Mouse (Mus musculus) frontal cortex, postnatal 36 days (tissue): ENCODE measurements at regions not wholly inside any gene's neighbourhood (a gene's known extent, or its start where the extent isn't known, plus 50 kb on each side); places are given as distances from the start of the nearest gene placed in this dataset.

Experiments used
- DNase-seq, 2 experiments: peaks; one replicate each; pipeline ENCODE4 v3.0.0; 2022; ENCODE audit warnings: low spot score in 2 of 2

DNA sequence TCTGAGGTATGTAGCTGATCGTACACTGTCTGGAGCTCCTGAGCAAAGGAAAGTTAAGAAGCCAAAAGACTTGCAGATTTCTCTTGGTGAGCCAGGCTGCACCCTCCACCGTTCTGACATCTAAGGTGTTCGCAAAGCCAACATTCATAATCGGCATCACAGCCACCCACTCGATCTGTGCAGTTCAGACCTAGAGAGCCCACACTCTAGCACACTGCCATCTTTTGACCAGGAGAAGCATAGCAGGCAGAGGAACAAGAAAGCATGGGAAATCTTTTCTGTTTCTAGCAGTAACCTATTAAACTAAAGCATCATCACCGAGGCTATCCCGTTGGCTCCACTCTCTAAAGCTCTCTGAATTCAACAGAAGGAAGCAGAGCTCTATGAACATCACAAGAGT lies 59.2 kb downstream of the Areg start:
- DNase-seq, result peak; percentile 19 to 26

DNA sequence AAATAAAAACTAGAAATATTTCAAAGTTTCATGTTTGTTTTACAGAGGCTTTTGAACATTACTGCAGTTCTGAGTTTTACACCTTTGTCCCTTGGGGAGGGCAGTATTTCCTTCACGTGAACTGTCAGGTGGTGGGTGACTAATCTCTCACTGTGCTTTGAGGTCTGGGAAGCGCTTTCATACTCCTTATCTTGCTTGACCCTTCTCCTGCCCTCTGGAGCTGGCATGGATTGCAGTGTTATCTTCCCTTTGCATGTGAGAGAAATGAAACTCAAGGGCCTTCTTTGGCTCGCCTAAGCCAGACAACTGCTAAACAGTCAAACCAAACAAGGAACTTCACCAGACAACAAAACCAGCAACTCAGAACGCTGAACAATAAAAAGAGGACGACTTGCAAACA lies 61.0 kb downstream of the Areg start:
- no peak for DNase-seq

DNA sequence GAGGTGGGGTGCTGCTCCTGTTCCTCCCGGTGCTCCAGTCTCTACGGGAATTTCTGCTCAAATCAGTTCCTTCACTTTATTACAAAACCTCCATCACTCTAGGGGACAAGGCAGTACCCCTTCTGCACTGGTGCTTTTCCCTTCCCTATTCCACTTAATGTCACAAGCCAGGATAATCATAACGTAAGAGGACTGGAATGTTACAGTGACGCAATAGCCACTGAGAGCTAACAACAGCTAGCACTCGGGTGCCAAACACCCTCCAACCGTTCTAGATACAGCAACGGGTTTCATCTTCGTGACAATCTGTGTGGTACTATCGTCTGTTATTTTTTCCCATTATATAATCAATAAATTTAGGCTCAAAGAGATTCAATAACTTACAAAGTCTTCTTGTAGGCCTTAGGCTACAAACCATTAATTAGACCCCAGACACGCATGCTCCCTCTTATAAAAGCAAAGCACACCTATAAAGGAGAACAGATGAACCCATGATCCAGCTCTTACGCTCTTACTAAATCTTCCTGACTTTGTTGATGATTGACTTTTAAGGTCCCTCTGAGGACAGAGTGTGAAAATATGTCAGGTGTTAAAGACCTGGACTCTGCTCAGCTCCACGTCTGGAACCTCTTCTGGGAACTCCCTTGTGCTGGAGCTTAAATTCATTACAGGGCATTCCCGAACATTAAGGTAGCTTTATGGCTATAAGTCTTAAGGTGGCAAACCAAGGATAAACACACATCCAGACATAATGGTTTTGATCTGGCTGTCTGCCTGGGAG lies 65.0 kb downstream of the Areg start:
- no peak for DNase-seq

DNA sequence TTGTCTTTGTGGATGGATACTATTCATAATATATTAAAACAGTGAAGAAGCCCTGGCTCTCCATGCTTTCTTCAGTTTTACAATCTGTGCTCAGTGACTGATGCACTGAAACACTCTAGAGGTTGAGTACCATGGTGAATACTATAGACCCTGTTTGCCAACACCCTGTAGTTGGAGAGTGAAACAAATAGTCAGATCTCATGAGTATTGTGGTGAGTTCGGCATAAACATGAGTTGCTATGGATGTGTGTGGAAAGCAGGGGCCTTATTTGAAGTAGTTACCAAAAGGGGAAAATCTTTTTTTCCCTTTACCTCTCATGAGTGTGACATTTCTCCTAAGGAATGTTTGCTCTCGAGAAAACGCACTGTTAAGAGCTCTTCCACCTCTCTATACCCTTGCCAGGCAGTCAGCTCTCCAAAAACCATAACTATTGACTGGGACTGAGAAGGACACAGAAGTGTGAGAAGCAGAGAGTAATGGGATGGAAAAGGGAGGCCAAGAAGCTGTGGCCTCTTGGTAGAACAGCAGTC lies 66.0 kb downstream of the Areg start:
- no peak for DNase-seq

DNA sequence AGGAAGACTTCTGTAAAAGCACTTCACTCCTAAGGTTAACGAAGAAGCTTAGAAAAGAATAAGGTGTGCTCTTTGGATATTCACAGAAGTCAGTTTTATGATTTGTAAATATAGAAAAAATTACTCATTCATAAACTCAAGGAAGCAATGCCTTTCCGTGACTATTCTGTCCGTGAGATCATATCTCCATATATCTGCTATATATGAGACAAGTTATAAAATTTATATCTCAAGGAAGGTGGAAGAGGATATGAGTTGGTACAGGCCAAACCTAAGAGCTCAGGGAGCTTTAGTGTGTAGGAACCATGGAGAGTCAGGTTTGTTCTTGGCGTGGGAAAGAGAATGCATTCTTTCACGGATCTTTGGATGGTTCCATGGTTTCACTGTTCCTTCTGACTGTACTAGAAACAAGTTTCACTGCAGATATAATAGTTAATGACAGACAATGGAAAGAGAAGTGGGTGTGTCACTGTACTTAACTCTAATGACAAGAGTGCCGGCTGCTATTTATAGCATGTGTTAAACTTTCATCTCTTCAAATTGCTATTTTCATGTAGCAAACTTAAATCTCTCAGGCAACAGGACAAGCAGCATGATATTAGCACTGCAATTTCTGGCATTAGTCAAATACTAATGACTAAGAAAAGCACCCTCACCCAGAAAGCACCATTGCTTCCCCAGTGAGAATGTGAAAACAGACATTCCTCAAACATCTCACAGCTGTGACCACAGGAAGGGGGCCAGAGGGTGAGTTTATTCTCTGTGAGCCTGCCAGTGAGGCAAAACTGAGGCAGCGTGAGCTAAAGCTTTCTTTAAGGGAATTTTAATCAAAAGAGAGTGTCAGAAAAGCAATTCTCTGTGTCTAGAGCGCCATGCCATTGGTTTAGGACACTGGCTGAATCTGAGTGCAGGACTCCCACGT lies 67.4 kb downstream of the Areg start:
- DNase-seq, result no peak

DNA sequence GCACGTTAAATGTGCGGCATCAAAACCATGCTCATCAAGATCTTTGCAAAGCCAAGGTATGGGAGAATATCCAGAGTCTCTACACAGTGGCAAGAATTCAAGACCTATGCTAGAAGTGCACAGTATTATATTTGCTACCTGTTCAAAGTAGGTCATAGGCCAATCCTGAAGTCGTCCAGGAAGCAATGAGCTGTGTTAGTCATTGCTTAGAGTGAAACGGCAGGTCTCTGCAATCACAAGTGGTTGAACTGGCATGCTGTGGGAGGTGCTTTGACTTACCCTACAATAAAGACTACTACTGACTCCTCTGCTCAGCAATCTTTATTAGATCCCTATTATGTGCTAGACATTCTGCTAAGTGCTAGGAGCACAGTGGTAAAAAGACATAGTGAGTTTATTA lies 80.8 kb downstream of the Areg start:
- no peak for DNase-seq

DNA sequence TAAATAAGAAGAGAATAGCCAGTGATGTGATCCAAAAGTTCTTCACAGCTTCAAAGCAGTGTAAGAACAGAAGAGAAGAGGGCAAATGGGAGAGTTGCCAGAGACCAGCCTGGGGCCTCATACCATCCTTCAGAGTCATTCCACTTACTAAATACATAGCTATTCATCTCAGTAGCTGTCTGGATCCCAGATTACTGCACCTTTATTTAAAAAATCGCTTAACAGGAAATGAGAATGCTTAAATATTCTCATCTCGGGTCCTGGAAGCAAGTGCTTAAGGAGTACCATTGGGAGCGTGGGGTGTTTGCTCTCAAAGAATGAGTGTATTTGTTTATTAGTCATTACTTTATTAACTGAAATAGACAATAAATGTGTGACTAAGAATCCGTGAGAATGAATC lies 102.3 kb downstream of the Areg start:
- no peak for DNase-seq

DNA sequence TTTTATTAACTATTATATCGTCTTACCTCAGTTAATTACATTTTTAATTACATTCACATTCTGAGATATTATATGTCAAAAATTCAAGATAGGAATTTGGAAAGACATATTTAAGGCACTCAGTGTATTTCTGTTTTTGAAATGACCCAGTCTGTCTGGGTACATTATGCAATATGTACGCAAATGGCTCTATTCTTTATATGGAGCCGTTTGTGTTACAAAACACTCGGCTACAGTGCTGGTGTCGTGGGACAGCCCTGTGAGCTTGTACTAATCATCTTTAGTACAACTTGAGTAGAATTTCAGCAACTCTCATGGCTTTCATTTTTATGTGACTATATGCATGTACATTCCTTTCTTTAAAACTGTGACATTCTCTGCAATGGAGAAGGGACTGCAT lies 108.0 kb downstream of the Areg start:
- DNase-seq, result no peak

DNA sequence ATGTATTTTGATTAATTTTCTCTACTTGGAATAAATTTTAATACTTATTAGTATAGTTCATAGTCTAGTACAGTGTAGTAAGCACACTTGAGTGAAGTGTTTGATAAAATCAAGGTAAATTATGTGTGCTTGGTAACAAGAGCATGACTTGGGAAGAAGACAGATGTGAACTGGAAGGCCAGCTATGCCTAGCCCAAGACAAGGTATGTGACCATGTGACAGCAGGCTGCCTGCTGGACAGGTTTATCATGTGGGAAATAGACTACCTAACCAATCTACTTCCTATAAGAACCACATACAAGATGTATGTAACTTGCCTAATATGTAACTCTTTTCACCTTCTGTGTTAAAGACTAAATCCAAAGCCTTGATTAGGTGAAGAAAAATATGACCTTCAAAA lies 122.5 kb downstream of the Areg start:
- DNase-seq, result no peak

DNA sequence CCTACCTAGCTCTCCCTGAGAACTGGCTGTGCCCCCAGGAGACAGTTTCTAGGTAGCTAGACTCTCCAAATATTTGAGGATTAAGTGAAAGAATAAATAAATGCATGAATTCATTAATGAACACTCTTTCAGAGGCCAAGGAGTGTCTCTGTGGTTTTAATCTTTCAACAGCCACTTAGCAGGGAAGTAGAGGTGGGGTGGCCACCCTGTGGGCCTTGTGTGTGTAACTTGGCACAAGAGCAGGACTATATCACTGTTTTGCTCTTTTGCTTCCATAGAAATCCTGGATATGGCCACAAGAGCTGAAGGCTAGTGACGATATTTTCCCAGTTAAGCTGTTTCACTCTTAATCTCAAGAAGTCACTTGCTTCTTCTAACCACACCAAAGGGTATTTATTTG lies 123.1 kb downstream of the Areg start:
- DNase-seq, result no peak

DNA sequence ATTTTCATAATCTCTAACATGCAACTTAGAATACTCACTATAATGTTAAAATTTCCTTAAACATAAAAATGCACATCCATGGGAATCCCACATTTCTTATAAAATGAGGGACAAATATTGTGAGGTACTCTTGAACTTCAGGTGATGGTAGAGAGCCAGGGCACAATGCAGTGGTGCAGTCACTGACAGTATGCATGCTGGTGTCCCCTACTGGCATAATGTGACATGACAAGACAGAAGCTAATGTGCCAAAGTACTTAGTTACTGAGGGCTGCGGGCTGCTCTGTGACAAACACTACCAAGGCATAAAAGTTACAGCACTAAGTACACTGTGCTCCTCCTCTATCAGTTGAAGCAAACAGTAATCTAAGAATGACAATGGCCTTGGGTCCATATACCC lies 131.3 kb downstream of the Areg start:
- DNase-seq, result no peak

DNA sequence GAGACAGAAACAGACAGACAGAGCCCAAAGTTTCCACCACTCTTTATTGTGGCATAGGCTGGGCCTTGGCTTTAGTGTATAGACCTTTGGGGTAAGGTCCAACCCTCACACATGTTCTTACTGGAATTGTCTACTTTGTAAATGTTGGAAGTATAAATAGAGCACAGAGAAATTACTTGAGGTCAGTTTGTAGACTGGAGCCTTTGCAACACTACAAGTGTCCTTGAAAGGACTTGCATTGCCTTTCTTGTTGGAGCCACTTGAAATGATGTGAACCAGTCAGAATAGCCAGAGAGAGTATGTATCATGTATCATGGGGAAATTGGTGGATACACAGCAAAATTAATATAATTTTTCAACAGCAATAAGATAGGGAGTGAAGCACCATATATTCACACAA lies 131.4 kb downstream of the Btc start:
- no peak for DNase-seq

DNA sequence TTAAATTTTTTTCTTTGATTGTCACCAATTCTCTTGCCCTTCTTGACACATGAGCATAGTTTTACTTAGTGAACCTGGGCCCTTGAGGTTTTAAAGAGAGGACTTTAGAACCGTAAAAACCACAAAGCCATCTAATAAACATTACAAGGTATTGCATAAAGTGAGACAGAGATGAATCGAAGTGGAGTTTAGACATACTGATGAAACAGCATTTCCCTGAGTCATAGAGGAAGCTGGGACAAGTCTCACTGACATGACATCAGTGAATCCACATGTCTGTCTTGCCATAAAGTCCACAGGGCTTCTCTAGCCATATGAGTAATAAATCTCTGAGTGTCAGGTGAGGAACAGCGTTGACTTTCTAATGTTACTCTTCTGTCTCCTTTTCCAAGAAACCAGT lies 128.4 kb downstream of the Btc start:
- DNase-seq, result no peak

DNA sequence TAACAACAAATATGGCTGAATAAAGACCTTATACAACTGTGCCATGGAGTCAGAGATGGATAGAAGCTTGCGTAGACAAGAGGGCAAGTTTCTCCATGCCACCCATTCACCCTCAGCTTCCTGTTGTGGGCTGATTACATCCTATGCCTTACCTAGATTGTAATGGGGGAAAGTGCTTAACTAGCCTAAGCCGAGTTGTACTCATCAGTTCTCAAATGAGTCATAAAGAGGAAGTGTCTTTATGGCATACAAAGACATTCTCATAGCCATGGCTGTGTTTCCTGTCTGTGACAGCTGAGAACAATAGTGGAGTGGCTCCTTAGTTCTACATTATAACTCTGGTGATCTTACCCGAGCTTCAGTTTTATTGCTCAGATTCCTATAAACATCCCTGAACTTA lies 124.3 kb downstream of the Btc start:
- DNase-seq, result no peak

DNA sequence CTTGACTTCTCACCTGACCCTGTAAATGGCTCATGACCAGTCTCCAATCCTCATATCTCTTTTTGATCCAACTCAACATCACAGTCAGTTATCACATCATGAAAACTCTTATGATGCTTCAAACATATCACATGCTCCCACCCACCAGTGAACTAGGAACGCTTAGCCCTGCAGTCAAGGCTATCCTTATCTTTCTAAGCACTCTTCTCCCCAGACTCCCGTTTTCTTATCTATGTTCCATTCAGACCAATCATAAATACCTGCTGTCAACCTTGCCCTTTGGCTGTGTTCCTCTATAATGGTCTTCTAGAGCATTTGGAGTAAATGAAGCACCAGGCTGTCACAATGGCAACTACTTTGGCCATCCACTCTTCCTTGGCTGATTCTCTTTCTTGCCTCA lies 123.3 kb downstream of the Btc start:
- DNase-seq, result no peak

DNA sequence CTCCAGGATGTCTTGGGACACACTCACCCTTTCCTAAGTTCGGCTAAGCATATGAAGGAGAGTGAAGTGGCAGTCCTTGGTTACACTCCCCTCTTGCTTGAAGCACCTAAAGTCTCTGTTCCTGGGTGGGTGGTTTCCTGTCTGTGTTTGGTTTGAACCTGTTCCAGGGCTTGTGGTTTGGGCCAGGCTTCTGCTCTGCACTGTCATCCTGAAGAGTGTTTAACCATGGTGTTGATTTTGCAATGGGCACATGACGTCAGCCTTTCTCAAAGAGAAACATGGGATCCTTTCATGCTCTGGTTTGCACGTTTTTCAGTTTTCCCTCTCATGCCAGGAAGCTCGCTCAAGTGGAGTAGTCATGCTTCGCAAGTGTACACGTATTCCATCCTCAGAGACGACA lies 119.8 kb downstream of the Btc start:
- DNase-seq, result no peak

DNA sequence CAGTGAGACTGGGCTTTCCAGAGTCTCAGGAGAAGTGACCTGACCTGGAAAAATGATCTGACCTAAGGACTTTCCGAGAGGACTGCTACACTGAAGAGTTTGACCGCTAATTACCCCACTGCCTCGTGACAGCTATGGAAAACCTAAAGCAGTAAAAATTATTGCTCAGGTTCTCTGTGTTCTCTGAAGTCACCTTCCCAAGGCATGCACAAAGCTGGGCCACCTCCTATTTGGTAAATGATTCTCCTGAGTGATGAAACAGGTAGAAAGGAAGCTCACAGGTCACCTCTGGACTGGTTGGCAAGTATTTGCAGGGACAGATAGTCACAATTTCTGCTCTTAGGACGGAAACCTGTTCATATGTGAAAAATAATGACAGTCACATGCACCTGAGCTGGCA lies 109.7 kb downstream of the Btc start:
- no peak for DNase-seq

DNA sequence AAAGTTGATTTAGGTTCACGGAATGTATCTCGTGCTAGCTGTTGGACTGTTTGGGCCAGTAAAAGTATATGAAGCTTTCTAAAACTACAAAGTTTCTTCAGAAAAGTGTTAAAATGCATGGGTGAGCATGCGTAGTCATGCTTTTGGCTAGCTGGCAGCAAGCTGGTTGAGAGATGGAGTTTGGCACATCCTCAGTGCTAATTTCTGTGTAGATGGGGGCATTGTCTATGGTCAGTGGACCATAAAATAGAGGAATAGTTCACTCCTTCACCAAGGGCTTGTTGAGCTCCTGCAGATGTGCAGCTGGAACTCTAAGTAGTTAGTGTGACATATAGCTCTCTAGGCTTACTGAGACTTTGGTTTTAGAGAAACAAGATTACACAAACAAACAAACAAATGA lies 107.8 kb downstream of the Btc start:
- no peak for DNase-seq

DNA sequence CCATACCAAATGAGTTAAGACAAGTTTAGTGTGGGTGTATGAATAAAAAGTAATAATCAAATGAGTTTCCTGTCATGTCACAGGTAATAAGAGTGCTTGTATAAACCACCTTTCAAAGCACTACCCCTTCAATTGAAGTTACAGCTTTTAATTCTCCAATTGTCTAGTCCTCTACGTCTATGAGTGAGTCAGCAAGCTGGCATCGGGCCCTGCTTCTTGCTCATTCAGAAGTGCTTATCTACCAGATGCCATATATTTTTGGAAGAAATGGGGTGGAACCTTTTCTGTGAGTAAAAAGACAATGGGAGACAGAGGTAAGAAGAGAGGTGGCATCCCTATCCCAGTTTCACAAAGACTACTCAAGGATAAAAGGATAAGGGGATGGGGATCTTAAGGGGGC lies 105.7 kb downstream of the Btc start:
- DNase-seq, result peak in 1 of 2 experiments; percentile 25

DNA sequence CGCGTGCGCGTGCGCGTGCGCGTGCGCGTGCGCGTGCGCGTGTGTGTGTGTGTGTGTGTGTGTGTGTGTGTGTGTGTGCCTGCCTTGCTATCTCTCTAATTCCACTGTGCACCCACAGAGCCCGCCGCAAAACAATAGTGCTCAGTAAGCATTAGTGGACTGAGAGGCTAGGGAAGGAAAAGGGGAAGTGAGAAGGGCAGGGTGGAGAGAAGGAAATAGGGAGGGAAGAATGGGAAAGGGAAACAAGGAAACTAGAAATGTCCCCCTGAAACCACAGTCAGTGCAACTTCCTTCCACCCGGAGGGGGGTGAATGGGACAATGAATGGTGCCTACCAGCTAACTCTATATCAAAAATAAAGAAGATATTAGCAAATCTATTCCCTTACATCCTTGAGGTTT lies 100.7 kb downstream of the Btc start:
- no peak for DNase-seq

DNA sequence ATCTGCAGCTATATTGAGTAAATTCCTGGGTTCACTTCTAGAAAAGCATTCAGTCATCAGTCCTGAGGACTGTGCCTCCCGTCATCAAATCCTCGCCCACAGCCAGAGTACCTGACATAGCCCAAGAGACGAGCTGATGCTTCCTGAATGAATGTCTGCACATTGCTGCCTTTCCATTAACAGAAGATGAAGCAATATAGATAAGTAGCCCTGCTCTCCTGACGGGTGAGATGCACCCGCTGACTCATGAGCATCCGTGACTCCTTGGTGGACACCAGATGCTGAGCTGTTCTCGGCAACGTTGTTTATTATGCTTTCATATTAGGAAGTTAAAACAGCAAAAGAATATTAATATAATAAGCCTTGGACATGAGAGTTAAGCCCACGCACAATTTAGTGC lies 99.9 kb downstream of the Btc start:
- DNase-seq, result no peak

DNA sequence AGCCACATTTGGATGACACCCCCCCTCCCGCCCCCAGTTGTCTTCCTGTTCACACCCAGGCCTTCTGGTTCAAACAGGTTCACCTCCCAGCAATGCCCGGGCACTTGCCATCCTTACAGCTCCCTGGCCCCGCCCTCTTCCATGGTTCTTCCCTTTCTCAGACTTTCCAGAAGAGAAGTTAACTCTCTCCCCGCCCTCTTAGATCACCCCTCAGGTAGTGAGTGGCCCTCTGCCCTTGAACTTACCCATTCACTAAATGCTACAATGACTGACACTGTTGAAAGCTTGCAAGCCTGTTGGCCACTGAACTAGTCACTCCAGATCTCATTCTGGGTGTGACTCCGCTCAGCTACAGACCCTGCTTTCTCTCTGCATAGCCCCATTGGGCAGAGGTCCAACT lies 99.1 kb downstream of the Btc start:
- DNase-seq, result no peak

DNA sequence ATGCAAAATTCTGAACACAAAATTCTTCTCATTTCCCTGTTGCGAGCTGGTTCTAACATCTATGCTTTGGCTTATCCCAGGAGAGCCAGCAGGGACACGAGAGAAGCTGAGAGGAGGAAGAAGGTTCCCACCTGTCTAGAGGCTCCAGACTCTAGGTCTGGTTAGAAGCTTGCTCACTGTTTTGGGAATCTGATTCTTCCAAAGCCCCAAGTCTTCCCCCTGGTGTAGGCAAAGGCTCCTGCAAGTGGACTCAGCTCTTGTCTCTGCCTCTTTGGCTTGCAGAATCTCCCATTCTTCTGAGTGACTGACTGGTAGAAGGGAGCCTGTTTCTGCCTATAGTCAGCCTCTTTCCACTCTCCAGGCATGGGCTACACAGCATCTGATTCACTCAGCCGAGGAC lies 95.8 kb downstream of the Btc start:
- DNase-seq, result no peak
